Mouse (Mus musculus) neural tube, embryonic 12.5 days (tissue): Measurements from ENCODE around the gene Olfr652. TPM values are rescaled to one million over a fixed set of nuclear protein-coding genes. Genes with fewer than 3 reads are reported as not detected.

Experiments used
- ATAC-seq: fragments of 200-750 bp; cut with Nextera tagmentation; 2 replicates; pipeline ENCODE4 v1.8.0; 2017; ENCODE audit warnings: low read depth, mild to moderate bottlenecking, moderate TSS enrichment, moderate library complexity; ENCODE audit not compliant: low FRiP score
- H3K27ac ChIP-seq: fragments of 300-500 bp; sonication (generic); 2 replicates; pipeline ENCODE4 v1.5.1; 2016
- H3K27me3 ChIP-seq: fragments of 300-500 bp; sonication (generic); replicated peaks from 2 replicates; pipeline ENCODE4 v1.6.1; 2016; ENCODE audit warnings: mild to moderate bottlenecking
- H3K36me3 ChIP-seq: fragments of 300-500 bp; sonication (generic); 2 replicates; pipeline ENCODE4 v1.6.1; 2016; ENCODE audit warnings: mild to moderate bottlenecking
- H3K4me1 ChIP-seq: fragments of 300-500 bp; sonication (generic); 2 replicates; pipeline ENCODE4 v1.6.1; 2016
- H3K4me2 ChIP-seq: fragments of 300-500 bp; sonication (generic); replicated peaks from 2 replicates; pipeline ENCODE4 v1.6.1; 2016; ENCODE audit warnings: mild to moderate bottlenecking
- H3K4me3 ChIP-seq: fragments of 300-500 bp; sonication (generic); 2 replicates; pipeline ENCODE4 v1.5.1; 2016
- H3K9ac ChIP-seq: fragments of 300-500 bp; sonication (generic); 2 replicates; pipeline ENCODE4 v1.6.1; 2016; ENCODE audit warnings: mild to moderate bottlenecking
- H3K9me3 ChIP-seq: fragments of 300-500 bp; sonication (generic); 2 replicates; pipeline ENCODE4 v1.6.1; 2016; ENCODE audit warnings: mild to moderate bottlenecking
- WGBS: fragments of 180-500 bp; shearing (Covaris S2); methylation state at CpG from one replicate; pipeline ENCODE4 v1.1.7; 2016; 5-methylcytosine and 5-hydroxymethylcytosine counted together
- polyA plus RNA-seq: library from polyadenylated mRNA; unstranded; fragments of >200 nt; fragmentation: Nextera tagmentation; extraction: Ambion mirVana; gene quantifications from 2 replicates; pipeline ENCODE4 v1.2.1, GENCODE M21; 2016

Olfr652 gene
- polyA plus RNA-seq: not detected in 2 replicates

GRCm38 (mm10) chr7:104560601-104561000, at the start of gene Olfr652:
TSS of gene Olfr652 (plus strand) at chr7:104560901.
- Histone ChIP-seq H3K4me1 (no peaks in the 10 kb centered on the region), H3K27ac (no peak within 1 kb of the TSS), H3K27me3 (no peaks in the 10 kb centered on the region), H3K9ac (no peak within 1 kb of the TSS), H3K4me3 (no peak within 1 kb of the TSS), H3K4me2 (no peak within 1 kb of the TSS), H3K9me3 (no peaks in the 10 kb centered on the region), H3K36me3 (no peaks in the 10 kb centered on the region)
- ATAC-seq: no peak

DNA sequence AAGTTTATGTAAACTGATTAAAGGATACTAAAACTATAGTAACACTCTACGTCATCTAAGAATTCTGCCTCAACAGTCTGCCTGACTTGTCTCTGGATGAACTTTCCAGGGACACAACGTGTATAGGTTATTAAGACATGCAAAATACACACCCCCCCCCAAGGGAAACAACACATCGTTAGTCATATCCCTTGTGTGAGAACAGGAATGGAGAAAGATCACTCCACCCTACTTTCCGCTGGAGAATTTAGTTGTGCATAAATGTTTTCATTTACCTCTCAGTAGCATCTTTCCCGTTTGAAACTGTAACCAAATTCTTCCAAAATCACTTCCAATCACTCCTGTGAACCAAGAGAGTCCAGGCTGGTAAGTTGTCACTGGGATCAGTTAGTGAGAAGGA, 10.9 kb upstream of the Olfr652 start, which contains the start of gene Olfr651:
Gene Olfr651 (plus strand): TSS at position 301 of the 400 bp plus-strand sequence.
- no peaks in the 10 kb centered on the region for H3K36me3 ChIP-seq
- no peak within 1 kb of the TSS for H3K9ac ChIP-seq
- H3K27ac ChIP-seq: no peak within 1 kb of the TSS
- no peaks in the 10 kb centered on the region for H3K27me3 ChIP-seq
- 83% methylated on average over 5 of the region's 5 CpGs for WGBS
- no peak for ATAC-seq
- H3K4me3 ChIP-seq: no peak within 1 kb of the TSS
- no peaks in the 10 kb centered on the region for H3K4me1 ChIP-seq
- no peak within 1 kb of the TSS for H3K4me2 ChIP-seq
- no peaks in the 10 kb centered on the region for H3K9me3 ChIP-seq

DNA sequence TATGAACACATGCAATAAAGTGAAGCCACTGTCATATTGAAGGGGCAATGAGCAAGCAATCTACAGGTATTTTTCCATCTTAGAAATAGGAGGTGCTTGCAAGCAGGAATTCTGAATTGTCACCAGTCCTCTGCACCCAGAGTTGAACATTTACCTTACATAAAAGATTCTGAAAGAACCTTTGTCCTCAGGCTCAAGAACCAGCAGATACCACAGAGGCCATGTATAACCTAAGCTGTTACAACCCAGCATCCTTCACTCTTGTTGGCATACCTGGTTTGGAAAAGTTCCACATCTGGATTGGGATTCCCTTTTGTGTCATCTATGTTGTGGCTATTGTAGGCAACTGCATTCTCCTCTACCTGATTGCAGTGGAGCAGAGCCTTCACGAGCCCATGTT, 8.0 kb upstream of the Olfr652 start:
- Histone ChIP-seq H3K27ac (no peak overlapping the region), H3K4me3 (no peak overlapping the region), H3K4me2 (no peak overlapping the region), H3K9me3 (no peaks in the 10 kb centered on the region), H3K9ac (no peak overlapping the region), H3K36me3 (no peaks in the 10 kb centered on the region), H3K4me1 (no peaks in the 10 kb centered on the region), H3K27me3 (no peaks in the 10 kb centered on the region)
- 69% methylated on average over 1 of the region's 1 CpGs for WGBS
- no peak for ATAC-seq

DNA sequence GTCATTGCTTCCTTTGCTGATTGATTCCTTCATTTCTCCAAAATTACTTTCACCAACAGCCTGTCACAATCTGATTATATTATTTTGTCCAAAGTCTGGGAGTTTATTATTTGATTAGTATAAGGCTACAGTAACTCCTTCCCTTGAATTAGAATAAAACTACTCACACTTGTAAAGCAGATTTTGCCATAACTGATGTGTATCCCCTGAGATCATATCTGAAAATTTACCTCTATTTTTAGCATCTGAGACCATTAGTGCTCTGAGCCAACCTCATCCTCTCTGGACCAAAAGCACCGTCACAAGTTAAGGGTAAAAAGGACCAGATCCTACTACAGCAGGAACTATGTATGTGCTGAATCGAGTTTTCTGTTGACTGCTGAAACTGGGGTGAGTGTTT, 16.3 kb downstream of the Olfr652 start, which contains the start of gene Olfr653:
Gene Olfr653 (plus strand): TSS at position 301 of the 400 bp plus-strand sequence.
- WGBS: 79% methylated on average over 2 of the region's 2 CpGs
- H3K4me1 ChIP-seq: no peaks in the 10 kb centered on the region
- no peaks in the 10 kb centered on the region for H3K9me3 ChIP-seq
- no peak for ATAC-seq
- H3K27me3 ChIP-seq: no peaks in the 10 kb centered on the region
- no peaks in the 10 kb centered on the region for H3K36me3 ChIP-seq
- H3K4me2 ChIP-seq: no peak within 1 kb of the TSS
- no peak within 1 kb of the TSS for H3K4me3 ChIP-seq
- H3K27ac ChIP-seq: no peak within 1 kb of the TSS
- no peak within 1 kb of the TSS for H3K9ac ChIP-seq

GRCm38 (mm10) chr7:104580846-104581245, 20.1 kb downstream of the Olfr652 start:
- H3K4me3 ChIP-seq: no peak overlapping the region
- no peak overlapping the region for H3K4me2 ChIP-seq
- no peaks in the 10 kb centered on the region for H3K36me3 ChIP-seq
- ATAC-seq: no peak
- no peaks in the 10 kb centered on the region for H3K27me3 ChIP-seq
- H3K4me1 ChIP-seq: no peaks in the 10 kb centered on the region
- no peak overlapping the region for H3K9ac ChIP-seq
- 95% methylated on average over 4 of the region's 4 CpGs for WGBS
- no peak overlapping the region for H3K27ac ChIP-seq
- no peaks in the 10 kb centered on the region for H3K9me3 ChIP-seq

DNA sequence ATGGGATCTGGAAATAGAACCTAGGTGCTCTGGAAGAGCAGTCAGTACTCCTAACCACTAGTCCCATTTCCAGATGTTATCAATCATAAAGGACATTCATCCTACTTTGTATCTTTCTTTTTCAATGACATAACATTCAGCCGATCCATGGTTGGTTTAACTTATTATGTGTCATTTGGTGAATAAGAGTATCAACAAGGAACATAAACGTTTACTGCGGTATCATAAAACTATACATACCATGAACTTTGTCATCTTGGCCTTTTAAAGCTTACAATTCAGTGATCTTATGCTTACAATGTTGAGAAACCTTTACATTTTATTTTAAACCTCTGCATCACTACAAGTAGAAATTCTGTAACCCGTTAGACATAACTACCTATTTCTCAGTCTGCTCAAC, 20.7 kb downstream of the Olfr652 start:
- Histone ChIP-seq H3K4me2 (no peak overlapping the region), H3K27me3 (no peaks in the 10 kb centered on the region), H3K36me3 (no peaks in the 10 kb centered on the region), H3K9me3 (no peaks in the 10 kb centered on the region), H3K4me3 (no peak overlapping the region), H3K27ac (no peak overlapping the region), H3K9ac (no peak overlapping the region), H3K4me1 (no peaks in the 10 kb centered on the region)
- WGBS: 89% methylated on average over 4 of the region's 4 CpGs
- no peak for ATAC-seq

DNA sequence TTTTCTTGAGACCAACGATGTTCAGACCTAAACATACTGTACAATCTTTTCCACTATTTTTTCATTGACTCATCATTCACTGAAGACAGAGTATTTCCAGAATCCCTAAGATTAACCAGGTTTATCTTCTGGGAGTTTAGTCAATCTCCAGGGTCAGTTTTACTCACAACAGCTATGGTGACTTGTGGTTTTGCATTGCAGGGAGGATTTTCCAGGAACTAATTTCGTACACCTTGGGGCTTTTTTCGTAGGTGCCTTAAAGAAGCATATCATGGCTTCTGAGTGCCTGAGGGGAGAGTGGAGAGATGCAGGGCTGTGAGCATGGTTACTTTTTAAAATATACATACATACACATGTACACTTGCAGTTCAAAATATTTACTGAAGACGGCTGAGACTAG, 26.0 kb downstream of the Olfr652 start, which contains the start of gene Olfr654:
Gene Olfr654 (plus strand): TSS at position 301 of the 400 bp plus-strand sequence.
- Histone ChIP-seq H3K27me3 (no peaks in the 10 kb centered on the region), H3K4me2 (no peak within 1 kb of the TSS), H3K36me3 (no peaks in the 10 kb centered on the region), H3K4me3 (no peak within 1 kb of the TSS), H3K4me1 (no peaks in the 10 kb centered on the region), H3K9me3 (no peaks in the 10 kb centered on the region), H3K9ac (no peak within 1 kb of the TSS), H3K27ac (no peak within 1 kb of the TSS)
- 92% methylated on average over 4 of the region's 4 CpGs for WGBS
- ATAC-seq: no peak

DNA sequence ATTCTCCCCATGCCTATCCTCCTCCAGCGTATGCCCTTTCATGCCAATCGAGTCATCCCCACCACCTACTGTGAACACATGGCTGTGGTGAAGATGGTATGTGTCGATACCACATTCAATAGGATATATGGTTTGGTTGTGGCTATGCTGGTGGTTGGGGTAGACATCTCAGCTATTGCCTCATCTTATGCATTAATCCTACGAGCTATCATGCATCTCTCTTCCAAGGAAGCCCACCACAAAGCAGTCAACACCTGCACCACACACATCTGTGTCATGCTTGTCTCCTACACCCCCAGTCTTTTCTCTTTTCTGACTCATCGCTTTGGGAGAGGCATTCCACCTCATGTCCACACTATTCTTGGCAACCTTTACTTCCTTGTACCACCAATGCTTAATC, 27.6 kb downstream of the Olfr652 start:
- Histone ChIP-seq H3K4me2 (no peak overlapping the region), H3K27me3 (no peaks in the 10 kb centered on the region), H3K36me3 (no peaks in the 10 kb centered on the region), H3K27ac (no peak overlapping the region), H3K9me3 (no peaks in the 10 kb centered on the region), H3K9ac (no peak overlapping the region), H3K4me1 (no peaks in the 10 kb centered on the region), H3K4me3 (no peak overlapping the region)
- no peak for ATAC-seq
- 85% methylated on average over 5 of the region's 5 CpGs for WGBS

- H3K4me2 ChIP-seq: no peak within 1 kb of the TSS
- 94% methylated on average over 2 of the region's 2 CpGs for WGBS
- H3K27ac ChIP-seq: no peak within 1 kb of the TSS
- H3K36me3 ChIP-seq: no peaks in the 10 kb centered on the region
- no peak within 1 kb of the TSS for H3K4me3 ChIP-seq
- H3K27me3 ChIP-seq: no peaks in the 10 kb centered on the region
- ATAC-seq: no peak
- H3K9ac ChIP-seq: no peak within 1 kb of the TSS
- H3K4me1 ChIP-seq: no peaks in the 10 kb centered on the region
- H3K9me3 ChIP-seq: no peaks in the 10 kb centered on the region
These were observed 41.0 kb downstream of the Olfr652 start, which contains the start of gene Olfr655 for GRCm38 (mm10) chr7:104601679-104602078. TSS of gene Olfr655 (minus strand) at chr7:104601779.

DNA sequence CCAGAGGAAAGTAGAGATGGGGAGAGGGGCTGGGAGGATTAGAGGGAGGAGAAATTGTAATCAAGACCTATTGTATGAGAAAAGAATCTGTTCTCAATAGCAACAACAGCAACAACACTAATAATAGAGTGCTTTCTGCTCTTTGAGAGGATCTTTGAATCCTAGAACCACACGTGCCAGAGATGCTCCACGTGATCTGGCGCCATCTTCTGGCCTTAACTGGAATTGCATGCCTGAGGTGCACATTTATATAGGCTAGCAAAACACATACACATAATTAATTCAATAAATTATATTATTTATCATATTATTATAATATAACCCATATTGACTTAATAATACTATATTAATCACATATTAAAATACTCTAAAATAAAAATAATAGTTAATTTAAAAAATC, 42.5 kb downstream of the Olfr652 start:
- Histone ChIP-seq H3K9me3 (no peaks in the 10 kb centered on the region), H3K9ac (no peak overlapping the region), H3K27me3 (no peaks in the 10 kb centered on the region), H3K4me1 (no peaks in the 10 kb centered on the region), H3K4me3 (no peak overlapping the region), H3K27ac (no peak overlapping the region), H3K36me3 (no peaks in the 10 kb centered on the region), H3K4me2 (no peak overlapping the region)
- no peak for ATAC-seq
- WGBS: 3% methylated on average over 3 of the region's 3 CpGs

GRCm38 (mm10) chr7:104604727-104605126, 44.0 kb downstream of the Olfr652 start:
- H3K36me3 ChIP-seq: no peaks in the 10 kb centered on the region
- no peaks in the 10 kb centered on the region for H3K9me3 ChIP-seq
- no peak overlapping the region for H3K9ac ChIP-seq
- no peak overlapping the region for H3K4me3 ChIP-seq
- H3K27ac ChIP-seq: no peak overlapping the region
- no peak overlapping the region for H3K4me2 ChIP-seq
- no peaks in the 10 kb centered on the region for H3K27me3 ChIP-seq
- no peaks in the 10 kb centered on the region for H3K4me1 ChIP-seq
- no peak for ATAC-seq

GRCm38 (mm10) chr7:104613655-104614054, 53.0 kb downstream of the Olfr652 start, which contains the start of gene Olfr656:
TSS of gene Olfr656 (plus strand) at chr7:104613955.
- WGBS: 87% methylated on average over 4 of the region's 4 CpGs
- no peaks in the 10 kb centered on the region for H3K36me3 ChIP-seq

More at GRCm38 (mm10) chr7:104613655-104614054, 53.0 kb downstream of the Olfr652 start, which contains the start of gene Olfr656:
- Histone ChIP-seq H3K27ac (no peak within 1 kb of the TSS), H3K9ac (no peak within 1 kb of the TSS), H3K4me3 (no peak within 1 kb of the TSS), H3K27me3 (no peaks in the 10 kb centered on the region), H3K9me3 (no peaks in the 10 kb centered on the region), H3K4me2 (no peak within 1 kb of the TSS), H3K4me1 (no peaks in the 10 kb centered on the region)
- ATAC-seq: no peak
